Comparison of ENCODE assay signal across 13 mouse cellular contexts in genomic region chr10:40885432-40885831, GRCm38 (mm10). TPM values are rescaled to one million over a fixed set of nuclear protein-coding genes. Genes with fewer than 3 reads are reported as not detected.
DNase-seq lines count a peak whose midpoint lies in the region; ATAC-seq and TF ChIP-seq lines count a peak whose summit lies in the region.
"Had no signal": no experiment of that assay in that cellular context is flagged by ENCODE, and none has a peak within 500 bp of the region (broad histone marks: within the 10 kb centered on the region; RNA-seq: fewer than 3 reads in every experiment).

No protein-coding gene starts in this region.

- H3K27ac ChIP-seq in forebrain, embryonic 13.5 days: no peak overlapping the region
- H3K27ac ChIP-seq in hindbrain, embryonic 16.5 days (ENCODE audit: low read depth, low read length): no peak overlapping the region
- H3K27ac ChIP-seq: embryonic facial prominence, embryonic 15.5 days; liver, embryonic 12.5 days had no signal

- H3K9me3 ChIP-seq in forebrain, embryonic 13.5 days (replicated peaks): no peaks in the 10 kb centered on the region
- no peaks in the 10 kb centered on the region for H3K9me3 ChIP-seq in hindbrain, embryonic 16.5 days (ENCODE audit: control insufficient read depth, low read length)
- H3K9me3 ChIP-seq: embryonic facial prominence, embryonic 15.5 days; liver, embryonic 12.5 days had no signal

- H3K4me3 ChIP-seq in forebrain, embryonic 13.5 days: peak overlapping the region; percentile 31
- H3K4me3 ChIP-seq in hindbrain, embryonic 16.5 days (ENCODE audit: low read length): peak overlapping the region; percentile 31
- peak overlapping the region; percentile 62 for H3K4me3 ChIP-seq in myocyte

- no peaks in the 10 kb centered on the region for H3K27me3 ChIP-seq in forebrain, embryonic 13.5 days
- no peaks in the 10 kb centered on the region for H3K27me3 ChIP-seq in hindbrain, embryonic 16.5 days (replicated peaks; ENCODE audit: control insufficient read depth, insufficient read depth, low read length)
- no peaks in the 10 kb centered on the region for H3K27me3 ChIP-seq in myocyte (ENCODE audit: control insufficient read depth, insufficient read depth, insufficient read length)
- H3K27me3 ChIP-seq: embryonic facial prominence, embryonic 15.5 days had no signal

- H3K79me2 ChIP-seq in myocyte (ENCODE audit: control insufficient read depth, insufficient read depth): peaks cover 18% of the 10 kb centered on the region

- no peak for TF ChIP-seq POLR2A in myocyte (IDR thresholded peaks at IDR 0.05; ENCODE audit: insufficient read length, low read depth)

- no peak overlapping the region for H3K9ac ChIP-seq in forebrain, embryonic 13.5 days
- no peak overlapping the region for H3K9ac ChIP-seq in hindbrain, embryonic 16.5 days (ENCODE audit: low read depth, low read length)
- H3K9ac ChIP-seq: embryonic facial prominence, embryonic 15.5 days; liver, embryonic 12.5 days had no signal

- no peaks in the 10 kb centered on the region for H3K36me3 ChIP-seq in forebrain, embryonic 13.5 days (ENCODE audit: poor library complexity, severe bottlenecking)
- H3K36me3 ChIP-seq in hindbrain, embryonic 16.5 days (ENCODE audit: control insufficient read depth, insufficient read depth, low read length): no peaks in the 10 kb centered on the region
- no peaks in the 10 kb centered on the region for H3K36me3 ChIP-seq in myocyte (ENCODE audit: control insufficient read depth, insufficient read depth)
- H3K36me3 ChIP-seq: embryonic facial prominence, embryonic 15.5 days; liver, embryonic 12.5 days had no signal

- 33% methylated on average over 7 of the region's 7 CpGs for WGBS in forebrain, embryonic 13.5 days
- 46% methylated on average over 7 of the region's 7 CpGs for WGBS in hindbrain, embryonic 16.5 days

- ATAC-seq in forebrain, embryonic 13.5 days: no peak
- ATAC-seq in hindbrain, embryonic 16.5 days: no peak
- ATAC-seq: liver, embryonic 12.5 days had no signal

- H3K4me1 ChIP-seq in forebrain, embryonic 13.5 days: peaks cover 26% of the 10 kb centered on the region
- peaks cover 16% of the 10 kb centered on the region for H3K4me1 ChIP-seq in hindbrain, embryonic 16.5 days (ENCODE audit: control insufficient read depth, insufficient read depth, low read depth, low read length)

- H3K4me2 ChIP-seq in forebrain, embryonic 13.5 days: peak overlapping the region; percentile 56
- peak overlapping the region; percentile 47 for H3K4me2 ChIP-seq in hindbrain, embryonic 16.5 days (ENCODE audit: low read length)
- H3K4me2 ChIP-seq in myocyte (ENCODE audit: low read depth): no peak overlapping the region

- DNase-seq in cerebellum, adult 9-10 months: peak; percentile 45
- DNase-seq in cerebellum, adult 11 months: no peak
- no peak for DNase-seq in urinary bladder, postnatal 4 days (ENCODE audit: low spot score in 2 of 2)
- no peak for DNase-seq in adrenal gland, postnatal 4 days (ENCODE audit: low spot score in 2 of 2)
- no peak for DNase-seq in layer of hippocampus, postnatal 14 days (ENCODE audit: low spot score in 2 of 2)
- DNase-seq: cerebellum, postnatal 14 days; heart, postnatal 14 days; kidney, adult 8-10 months had no signal

- no peak overlapping the region for H3ac ChIP-seq in myocyte (ENCODE audit: control insufficient read depth, insufficient read length)

TF ChIP-seq in myocyte, 11 proteins besides CTCF, POLR2A, EP300 and RAD21:
- TF ChIP-seq TCF3 (IDR thresholded peaks at IDR 0.05; ENCODE audit: insufficient read length, low read depth): no peak
- TF ChIP-seq MYOG (IDR thresholded peaks at IDR 0.05; ENCODE audit: control insufficient read depth in 1 of 3, insufficient read depth in 1 of 3, insufficient read length in 2 of 3, low read depth in 2 of 3): no peak
- no peak for TF ChIP-seq MYOD1 (IDR thresholded peaks at IDR 0.05; ENCODE audit: control insufficient read depth in 1 of 3, insufficient read length in 2 of 3, low read depth in 2 of 3)
- TF ChIP-seq TCF12 (IDR thresholded peaks at IDR 0.05; ENCODE audit: insufficient read depth, poor library complexity, severe bottlenecking): no peak
- TF ChIP-seq SRF (IDR thresholded peaks at IDR 0.05; ENCODE audit: control insufficient read depth, insufficient read length, low read depth): no peak
- no peak for TF ChIP-seq USF1 (IDR thresholded peaks at IDR 0.05; ENCODE audit: low read depth)
- TF ChIP-seq MAX (IDR thresholded peaks at IDR 0.05; ENCODE audit: low read depth): no peak
- no peak for TF ChIP-seq E2F4 (IDR thresholded peaks at IDR 0.05; ENCODE audit: insufficient read depth)
- no peak for TF ChIP-seq CEBPB (IDR thresholded peaks at IDR 0.05; ENCODE audit: insufficient read depth, poor library complexity, severe bottlenecking)
- TF ChIP-seq POLR2AphosphoS2 (IDR thresholded peaks at IDR 0.05; ENCODE audit: insufficient read length, low read depth): no peak
- TF ChIP-seq REST (IDR thresholded peaks at IDR 0.05; ENCODE audit: insufficient read depth, insufficient read length): no peak

RNA-seq across cellular contexts. Expression of gene Wasf1, which starts 2.2 kb away (rescaled TPM):
- 61.5 and 65.6 TPM in 2 replicates for polyA plus RNA-seq in forebrain, embryonic 13.5 days (2015; fragmentation: Nextera tagmentation; extraction: Ambion mirVana)
- polyA plus RNA-seq in hindbrain, embryonic 16.5 days (2015; fragmentation: Nextera tagmentation; extraction: Ambion mirVana): 98.1 and 123 TPM in 2 replicates
- polyA plus RNA-seq in myocyte (2012; fragmentation: generic; extraction: Trizol): 6.3 TPM
- total RNA-seq in adrenal gland, postnatal 4 days (2021): 10 to 100 TPM; 10.3 to 10.8 TPM
- 100 to 1,000 TPM; 383 to 387 TPM for total RNA-seq in layer of hippocampus, postnatal 14 days (2021)

RNA-seq across cellular contexts. Expression of gene Cdc40, which starts 2.3 kb away (rescaled TPM):
- polyA plus RNA-seq in forebrain, embryonic 13.5 days (2015; fragmentation: Nextera tagmentation; extraction: Ambion mirVana): 33.8 and 35.0 TPM in 2 replicates
- 18.8 and 22.1 TPM in 2 replicates for polyA plus RNA-seq in hindbrain, embryonic 16.5 days (2015; fragmentation: Nextera tagmentation; extraction: Ambion mirVana)
- 9.3 TPM for polyA plus RNA-seq in myocyte (2012; fragmentation: generic; extraction: Trizol)
- total RNA-seq in adrenal gland, postnatal 4 days (2021): 10 to 100 TPM; 34.6 to 35.1 TPM
- 10 to 100 TPM; 47.2 to 52.4 TPM for total RNA-seq in layer of hippocampus, postnatal 14 days (2021)
